Mouse (Mus musculus) G1E (cell line): ENCODE results near the gene Cerk.

Experiments used
- CTCF ChIP-seq: IDR thresholded peaks from 2 replicates; pipeline ENCODE4 v1.5.1; 2012; ENCODE audit warnings: low read depth, low read length, inconsistent platforms, mixed read lengths
- GATA1 ChIP-seq: IDR thresholded peaks from 2 replicates; pipeline ENCODE4 v1.6.1; 2012; ENCODE audit warnings: borderline replicate concordance, low read length, inconsistent platforms, mixed read lengths

GRCm38 (mm10) chr15:86182646-86183045 is 3.3 kb downstream of the Cerk start:
- TF ChIP-seq CTCF: no peak
- no peak for TF ChIP-seq GATA1
